Mouse (Mus musculus): ENCODE measurements around the gene Nfkbia. TPM values are rescaled to one million over a fixed set of nuclear protein-coding genes. Genes with fewer than 3 reads are reported as not detected.

The Nfkbia gene
- polyA plus RNA-seq, 1 experiment from 2014 or later = 56.9 TPM

DNA sequence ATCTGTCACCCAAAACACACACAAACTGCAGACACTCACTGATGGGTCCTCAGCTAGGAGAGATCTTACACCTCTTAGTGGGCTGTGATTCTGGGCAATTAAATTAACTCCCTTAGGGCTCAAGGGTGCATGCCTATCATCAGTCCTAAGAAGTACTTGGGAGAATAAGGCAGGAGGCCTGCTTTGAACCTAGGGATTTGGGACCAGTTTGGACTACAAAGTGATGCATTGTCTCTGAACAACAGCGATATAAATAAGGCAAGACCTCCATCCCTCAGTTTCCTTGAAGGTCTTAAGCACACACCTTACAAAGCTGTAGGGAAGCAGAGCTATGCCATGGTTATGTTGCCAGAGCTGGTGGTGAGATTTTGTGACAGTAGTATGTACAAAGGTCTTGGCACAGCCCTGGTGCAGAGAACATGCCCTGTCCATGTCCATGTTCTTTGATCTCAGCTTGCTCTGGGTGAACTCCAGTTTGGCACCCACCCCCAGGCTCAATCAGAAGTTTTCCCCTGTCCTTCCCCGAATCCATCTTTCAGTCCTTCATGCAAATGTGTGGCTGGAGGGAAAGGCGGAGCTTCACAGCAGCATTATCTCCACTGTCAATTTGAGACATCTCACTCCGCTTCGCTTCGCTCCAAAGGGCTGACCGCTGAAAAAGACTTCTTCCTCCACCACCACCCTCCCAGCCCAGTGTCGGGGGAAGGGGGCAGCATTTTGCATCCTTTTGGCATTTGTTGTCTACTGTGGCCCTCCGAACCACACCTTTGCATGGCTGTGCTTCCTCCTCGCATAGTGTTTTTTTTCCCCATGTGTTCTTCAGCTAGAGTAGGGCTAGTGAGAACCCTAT, 24.9 kb downstream of the Nfkbia start:
- Histone ChIP-seq H3K4me1 (peaks cover 49% of the 10 kb centered on the region), H3K9me3 (replicated peaks) (no peaks in the 10 kb centered on the region), H3K27me3 (ENCODE audit: low read depth, poor library complexity, severe bottlenecking) (peaks cover 9% of the 10 kb centered on the region; the same call in 1 of the 2 replicates), H3K27ac (no peak overlapping the region), H3K4me3 (no peak overlapping the region), H3K36me3 (no peaks in the 10 kb centered on the region)
- WGBS = 57% methylated on average over 10 of the region's 10 CpGs
- no peak for DNase-seq (ENCODE audit: low spot score)

DNA sequence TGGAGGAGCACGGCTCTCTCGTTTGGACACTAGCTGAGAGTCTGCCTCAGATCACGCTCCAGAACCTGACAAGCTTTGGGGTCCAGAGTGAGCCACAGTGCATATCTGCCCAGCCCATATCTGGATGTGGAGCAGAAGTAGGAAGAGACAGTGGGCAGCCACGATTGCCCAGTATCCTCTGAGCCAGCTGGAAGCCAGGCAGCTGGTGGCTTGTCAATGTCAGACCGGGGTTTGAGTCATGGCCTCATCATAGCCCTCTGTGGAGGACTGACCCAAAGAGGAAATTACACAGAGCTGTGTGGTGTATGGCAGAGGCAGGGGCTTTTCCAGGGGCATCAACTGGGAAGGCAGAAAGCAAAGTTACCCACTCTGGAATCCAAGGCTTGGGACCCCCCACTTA, 25.6 kb downstream of the Nfkbia start:
- no peak overlapping the region for H3K27ac ChIP-seq
- H3K27me3 ChIP-seq (ENCODE audit: low read depth, poor library complexity, severe bottlenecking) = peaks cover 9% of the 10 kb centered on the region; the same call in 1 of the 2 replicates
- H3K9me3 ChIP-seq (replicated peaks) = no peaks in the 10 kb centered on the region
- DNase-seq (ENCODE audit: low spot score) = no peak
- H3K36me3 ChIP-seq = no peaks in the 10 kb centered on the region
- no peak overlapping the region for H3K4me3 ChIP-seq
- H3K4me1 ChIP-seq = peaks cover 49% of the 10 kb centered on the region
- WGBS = 78% methylated on average over 5 of the region's 5 CpGs

GRCm38 (mm10) chr12:55466088-55466701, 26.3 kb downstream of the Nfkbia start:
- Histone ChIP-seq H3K4me1 (peaks cover 51% of the 10 kb centered on the region), H3K27ac (no peak overlapping the region), H3K27me3 (ENCODE audit: low read depth, poor library complexity, severe bottlenecking) (peaks cover 9% of the 10 kb centered on the region; the same call in 1 of the 2 replicates), H3K9me3 (replicated peaks) (no peaks in the 10 kb centered on the region), H3K36me3 (no peaks in the 10 kb centered on the region), H3K4me3 (no peak overlapping the region)
- WGBS = 84% methylated on average over 7 of the region's 7 CpGs
- DNase-seq (ENCODE audit: low spot score) = no peak

DNA sequence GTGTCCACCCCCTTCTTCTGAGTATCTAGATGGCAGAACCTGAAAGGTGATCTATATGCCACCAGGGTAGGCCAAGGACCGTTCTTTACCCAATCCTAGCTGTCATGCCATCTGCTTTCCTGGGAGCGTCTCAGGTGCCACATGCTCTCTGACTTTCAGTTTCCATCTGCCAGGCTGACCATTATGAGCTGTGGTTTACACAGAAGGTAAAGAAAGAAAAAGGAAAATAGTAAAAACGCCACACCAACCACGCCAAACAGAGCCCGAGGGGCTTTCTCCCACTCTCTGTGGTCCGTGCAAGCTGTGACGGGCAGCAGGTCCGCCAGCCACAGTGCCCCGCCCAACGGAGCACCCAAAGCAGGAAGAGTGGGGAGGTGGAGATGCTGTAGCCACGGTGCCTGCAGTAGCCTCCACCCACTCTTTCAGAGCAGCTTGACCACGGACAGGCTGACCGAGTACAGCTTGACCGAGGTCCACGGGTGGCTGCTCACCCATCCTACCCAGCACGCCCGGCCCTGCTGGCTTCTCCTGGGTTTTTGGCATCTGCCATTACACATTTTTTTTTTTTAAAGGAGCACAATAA, 27.0 kb downstream of the Nfkbia start:
- 88% methylated on average over 17 of the region's 17 CpGs for WGBS

DNA sequence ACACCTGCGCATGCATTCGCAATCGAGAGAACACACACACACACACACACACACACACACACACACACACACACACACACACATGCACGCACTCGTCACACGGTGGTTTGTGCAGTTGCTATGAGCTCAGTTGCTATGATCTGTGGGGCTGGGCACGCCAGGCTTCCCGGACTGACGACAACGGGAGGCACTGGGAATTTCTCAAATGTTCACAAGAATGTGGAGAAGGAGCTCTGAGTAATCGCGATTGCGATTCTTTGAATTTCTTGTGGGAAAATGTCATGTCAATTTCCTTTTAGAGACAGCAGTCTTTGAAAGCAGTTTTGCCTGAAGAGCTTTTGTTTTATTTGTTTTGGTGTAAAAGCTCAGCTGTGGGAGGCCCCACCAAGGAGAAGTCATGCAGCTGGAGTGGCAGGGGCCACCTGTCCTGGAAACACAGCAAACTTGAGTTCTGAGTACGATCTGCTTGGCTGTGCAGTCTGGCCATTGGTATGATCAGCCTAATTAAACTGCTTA, 27.5 kb downstream of the Nfkbia start:
- Histone ChIP-seq H3K27me3 (ENCODE audit: low read depth, poor library complexity, severe bottlenecking) (peaks cover 9% of the 10 kb centered on the region; the same call in 1 of the 2 replicates), H3K27ac (no peak overlapping the region), H3K36me3 (no peaks in the 10 kb centered on the region), H3K4me3 (no peak overlapping the region), H3K9me3 (replicated peaks) (no peaks in the 10 kb centered on the region), H3K4me1 (peaks cover 40% of the 10 kb centered on the region)
- DNase-seq (ENCODE audit: low spot score) = no peak
- WGBS = 85% methylated on average over 14 of the region's 14 CpGs

More for the DNA sequence above, 27.0 kb downstream of the Nfkbia start:
- Histone ChIP-seq H3K4me3 (no peak overlapping the region), H3K4me1 (peaks cover 46% of the 10 kb centered on the region), H3K9me3 (replicated peaks) (no peaks in the 10 kb centered on the region), H3K27ac (no peak overlapping the region), H3K36me3 (no peaks in the 10 kb centered on the region), H3K27me3 (ENCODE audit: low read depth, poor library complexity, severe bottlenecking) (peaks cover 9% of the 10 kb centered on the region; the same call in 1 of the 2 replicates)
- no peak for DNase-seq (ENCODE audit: low spot score)

GRCm38 (mm10) chr12:55463992-55464845, 28.2 kb downstream of the Nfkbia start:
- Histone ChIP-seq H3K9me3 (replicated peaks) (no peaks in the 10 kb centered on the region), H3K27me3 (ENCODE audit: low read depth, poor library complexity, severe bottlenecking) (peaks cover 9% of the 10 kb centered on the region; the same call in 1 of the 2 replicates), H3K36me3 (no peaks in the 10 kb centered on the region), H3K4me1 (peaks cover 35% of the 10 kb centered on the region), H3K27ac (peak overlapping the region; percentile 46; the same call in 1 of the 2 replicates), H3K4me3 (no peak overlapping the region)
- WGBS = 54% methylated on average over 16 of the region's 16 CpGs
- DNase-seq (ENCODE audit: low spot score) = no peak

GRCm38 (mm10) chr12:55463087-55463486, 29.4 kb downstream of the Nfkbia start:
- H3K9me3 ChIP-seq (replicated peaks) = no peaks in the 10 kb centered on the region
- H3K4me1 ChIP-seq = peaks cover 32% of the 10 kb centered on the region
- H3K27ac ChIP-seq = 0 out of 2 replicates have a peak overlapping the region, but pooled peaks have one; percentile 42
- no peaks in the 10 kb centered on the region for H3K36me3 ChIP-seq
- DNase-seq (ENCODE audit: low spot score) = no peak
- no peak overlapping the region for H3K4me3 ChIP-seq
- WGBS = 75% methylated on average over 5 of the region's 5 CpGs
- H3K27me3 ChIP-seq (ENCODE audit: low read depth, poor library complexity, severe bottlenecking) = peaks cover 4% of the 10 kb centered on the region; the same call in 1 of the 2 replicates

- Histone ChIP-seq H3K4me1 (peaks cover 29% of the 10 kb centered on the region), H3K9me3 (replicated peaks) (no peaks in the 10 kb centered on the region), H3K27me3 (ENCODE audit: low read depth, poor library complexity, severe bottlenecking) (no peaks in the 10 kb centered on the region), H3K4me3 (no peak overlapping the region), H3K27ac (0 out of 2 replicates have a peak overlapping the region, but pooled peaks have one; percentile 42), H3K36me3 (no peaks in the 10 kb centered on the region)
- DNase-seq (ENCODE audit: low spot score) = no peak
- WGBS = 80% methylated on average over 6 of the region's 6 CpGs
Observed at GRCm38 (mm10) chr12:55462456-55462855, 30.0 kb downstream of the Nfkbia start.

DNA sequence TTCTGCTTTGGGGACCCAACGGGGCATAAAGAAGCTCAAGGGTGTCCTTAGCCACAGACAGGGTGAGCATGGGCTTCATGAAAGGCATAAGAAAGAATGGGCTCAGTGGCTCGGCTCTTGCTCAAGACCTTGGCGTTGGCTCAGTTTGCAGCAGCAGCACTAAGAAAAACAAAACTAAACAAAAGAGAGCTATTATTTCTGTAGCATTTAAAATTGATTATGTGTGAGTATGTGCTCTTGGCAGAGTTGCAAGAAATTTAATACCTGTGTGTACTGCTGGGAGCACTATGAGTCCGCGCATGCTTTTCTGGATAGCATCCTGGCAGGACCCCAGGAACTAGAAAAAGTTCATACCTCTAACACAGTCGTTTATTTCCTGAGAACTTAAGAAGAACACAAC, 30.7 kb downstream of the Nfkbia start:
- no peaks in the 10 kb centered on the region for H3K36me3 ChIP-seq
- H3K9me3 ChIP-seq (replicated peaks) = no peaks in the 10 kb centered on the region
- WGBS = 88% methylated on average over 6 of the region's 6 CpGs
- no peaks in the 10 kb centered on the region for H3K27me3 ChIP-seq (ENCODE audit: low read depth, poor library complexity, severe bottlenecking)
- peaks cover 29% of the 10 kb centered on the region for H3K4me1 ChIP-seq
- no peak overlapping the region for H3K4me3 ChIP-seq
- no peak for DNase-seq (ENCODE audit: low spot score)
- peak overlapping the region; percentile 31; the same call in 1 of the 2 replicates for H3K27ac ChIP-seq

- Histone ChIP-seq H3K4me3 (no peak overlapping the region), H3K9me3 (replicated peaks) (no peaks in the 10 kb centered on the region), H3K27ac (peak overlapping the region; percentile 31; the same call in 1 of the 2 replicates), H3K27me3 (ENCODE audit: low read depth, poor library complexity, severe bottlenecking) (no peaks in the 10 kb centered on the region), H3K4me1 (peaks cover 29% of the 10 kb centered on the region), H3K36me3 (no peaks in the 10 kb centered on the region)
- no peak for DNase-seq (ENCODE audit: low spot score)
- 69% methylated on average over 4 of the region's 4 CpGs for WGBS
Observed at GRCm38 (mm10) chr12:55460900-55461299, 31.5 kb downstream of the Nfkbia start.

DNA sequence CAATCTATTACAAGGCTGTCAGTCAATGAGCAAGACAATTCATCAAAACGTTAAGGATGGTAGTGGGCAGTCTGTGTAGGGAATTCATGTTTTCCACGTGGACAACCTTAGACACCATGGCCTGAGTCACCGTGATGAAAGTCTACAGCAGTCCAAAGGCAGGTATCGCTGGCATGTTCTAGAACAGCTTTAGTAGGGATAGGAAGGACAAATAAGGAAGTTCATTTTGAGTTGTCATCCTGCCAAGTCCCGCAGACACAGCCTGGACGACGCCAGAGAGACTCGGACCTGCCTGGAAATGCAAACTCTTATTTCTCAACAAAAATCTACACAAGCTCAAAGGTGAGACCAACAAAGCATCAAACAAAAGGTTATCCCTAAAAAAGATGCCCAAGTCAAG, 32.7 kb downstream of the Nfkbia start:
- 92% methylated on average over 8 of the region's 8 CpGs for WGBS
- Histone ChIP-seq H3K27ac (no peak overlapping the region), H3K27me3 (ENCODE audit: low read depth, poor library complexity, severe bottlenecking) (no peaks in the 10 kb centered on the region), H3K9me3 (replicated peaks) (no peaks in the 10 kb centered on the region), H3K4me3 (no peak overlapping the region), H3K4me1 (peaks cover 20% of the 10 kb centered on the region), H3K36me3 (no peaks in the 10 kb centered on the region)
- no peak for DNase-seq (ENCODE audit: low spot score)

DNA sequence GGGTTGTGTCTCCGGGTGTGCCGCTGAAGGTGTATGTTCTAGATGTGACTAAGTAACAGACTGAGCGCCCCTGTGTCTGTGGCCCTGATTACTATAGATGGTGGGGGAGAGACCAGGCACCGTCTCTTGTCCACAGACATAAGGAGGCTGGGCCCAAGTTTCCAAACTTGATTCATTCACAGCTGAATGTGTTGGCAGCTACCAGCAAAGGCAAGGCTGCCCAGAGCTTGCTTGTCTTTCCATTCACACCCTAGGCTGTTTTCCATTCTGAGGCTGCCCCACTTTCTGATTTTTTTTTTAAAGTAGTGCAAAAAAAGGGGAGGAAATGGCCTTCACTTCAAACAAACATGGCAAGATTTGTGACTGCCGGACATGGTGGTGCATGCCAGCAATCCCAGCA, 35.6 kb downstream of the Nfkbia start:
- WGBS = 94% methylated on average over 5 of the region's 5 CpGs
- peaks cover 23% of the 10 kb centered on the region for H3K4me1 ChIP-seq
- H3K27me3 ChIP-seq (ENCODE audit: low read depth, poor library complexity, severe bottlenecking) = no peaks in the 10 kb centered on the region
- no peak overlapping the region for H3K4me3 ChIP-seq
- no peak overlapping the region for H3K27ac ChIP-seq
- DNase-seq (ENCODE audit: low spot score) = no peak
- H3K36me3 ChIP-seq = no peaks in the 10 kb centered on the region
- no peaks in the 10 kb centered on the region for H3K9me3 ChIP-seq (replicated peaks)
